Mouse (Mus musculus) erythroblast, embryonic 14.5 days (primary cell): ENCODE results near the gene Sgpp2. TPM values are rescaled to one million over a fixed set of nuclear protein-coding genes. Genes with fewer than 3 reads are reported as not detected.

Experiments
- H3K27me3 ChIP-seq: 2 replicates; pipeline ENCODE4 v1.6.1; 2012; ENCODE audit warnings: inconsistent platforms; ENCODE audit not compliant: control insufficient read depth
- H3K36me3 ChIP-seq: 2 replicates; pipeline ENCODE4 v1.6.1; 2012; ENCODE audit warnings: mild to moderate bottlenecking, inconsistent platforms; ENCODE audit not compliant: control insufficient read depth
- H3K4me1 ChIP-seq: 2 replicates; pipeline ENCODE4 v1.6.1; 2012; ENCODE audit warnings: inconsistent platforms; ENCODE audit not compliant: control insufficient read depth
- H3K4me3 ChIP-seq: replicated peaks from 2 replicates; pipeline ENCODE3; 2012; ENCODE audit warnings: moderate library complexity, mild to moderate bottlenecking, inconsistent platforms
- H3K9me3 ChIP-seq: 2 replicates; pipeline ENCODE4 v1.6.1; 2012; ENCODE audit warnings: low read length, inconsistent platforms, mixed read lengths; ENCODE audit not compliant: control insufficient read depth
- GATA1 ChIP-seq: IDR thresholded peaks from 2 replicates; pipeline ENCODE4 v1.6.1; 2012; ENCODE audit warnings: low read length, inconsistent platforms, mixed read lengths
- TAL1 ChIP-seq: IDR thresholded peaks from 3 replicates; pipeline ENCODE4 v1.6.1; 2012; ENCODE audit warnings: low read length, inconsistent platforms, mixed read lengths
- polyA plus RNA-seq: library from polyadenylated mRNA; stranded (reverse); fragments of >175 nt; gene quantifications from 2 replicates; pipeline ENCODE4 v1.2.3, GENCODE M21; 2012

Gene Sgpp2
- polyA plus RNA-seq, result not detected in 2 replicates

DNA sequence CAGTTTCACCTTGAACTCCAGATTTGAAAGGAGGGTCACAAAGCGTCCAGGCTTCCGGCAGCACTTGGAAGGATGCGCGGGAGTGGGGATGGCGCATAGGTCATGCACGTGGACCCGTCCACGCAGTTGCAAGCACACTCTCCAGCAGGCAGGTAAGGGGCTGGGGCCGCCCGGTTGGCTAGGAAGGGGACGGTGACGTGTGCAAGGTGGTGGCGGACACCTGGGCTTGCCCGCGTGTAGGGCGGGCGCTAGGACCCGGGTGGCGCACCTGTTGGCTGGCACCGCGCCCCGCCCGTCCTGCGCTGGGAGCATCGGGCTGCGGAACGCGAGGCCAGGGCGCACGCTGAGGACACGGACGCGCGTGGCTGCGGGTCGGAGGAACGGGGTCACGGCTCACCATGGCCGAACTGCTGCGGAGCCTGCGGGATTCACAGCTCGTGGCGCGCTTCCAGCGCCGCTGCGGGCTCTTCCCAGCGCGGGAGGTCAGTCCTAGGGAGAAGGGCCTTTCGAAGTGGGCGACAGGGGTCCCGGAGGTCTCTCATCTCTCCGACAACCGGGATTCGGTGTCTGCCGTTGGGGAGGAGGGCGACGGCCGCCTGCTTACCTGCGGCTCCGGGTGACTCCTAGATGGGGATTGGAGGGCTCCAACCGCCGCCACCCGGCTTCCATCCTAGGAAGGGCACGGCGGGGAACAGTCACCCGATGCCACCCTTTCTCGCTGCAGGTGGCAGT is at the start of gene Sgpp2:
Gene Sgpp2 (plus strand): TSS at position 325 of the 732 bp plus-strand sequence.
- Histone ChIP-seq H3K4me3 (no peak within 1 kb of the TSS), H3K36me3 (no peaks in the 10 kb centered on the region), H3K4me1 (no peaks in the 10 kb centered on the region), H3K27me3 (peaks cover 39% of the 10 kb centered on the region), H3K9me3 (no peaks in the 10 kb centered on the region)
- TF ChIP-seq TAL1, result no peak
- TF ChIP-seq GATA1, result no peak

DNA sequence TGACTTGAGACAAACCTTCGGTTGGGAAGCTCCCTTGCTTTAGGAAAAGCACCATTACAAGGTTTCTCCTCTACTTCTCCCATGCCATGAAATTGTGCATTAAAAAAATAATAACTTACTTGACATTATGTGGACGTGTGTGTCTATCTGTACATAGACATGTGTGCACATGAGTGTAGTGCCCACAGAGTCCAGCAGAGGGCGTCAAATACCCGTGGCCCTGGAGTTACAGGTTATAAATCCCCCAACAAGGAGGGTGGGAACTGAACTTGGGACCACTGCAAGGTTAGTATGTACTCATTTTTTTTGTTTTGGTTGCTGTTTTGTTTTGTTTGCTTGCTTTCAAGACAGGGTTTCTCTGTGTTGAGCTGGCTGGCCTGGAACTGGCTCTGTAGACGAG is 42.6 kb upstream of the Sgpp2 start:
- peaks cover 2% of the 10 kb centered on the region; the same call in 1 of the 2 replicates for H3K9me3 ChIP-seq

DNA sequence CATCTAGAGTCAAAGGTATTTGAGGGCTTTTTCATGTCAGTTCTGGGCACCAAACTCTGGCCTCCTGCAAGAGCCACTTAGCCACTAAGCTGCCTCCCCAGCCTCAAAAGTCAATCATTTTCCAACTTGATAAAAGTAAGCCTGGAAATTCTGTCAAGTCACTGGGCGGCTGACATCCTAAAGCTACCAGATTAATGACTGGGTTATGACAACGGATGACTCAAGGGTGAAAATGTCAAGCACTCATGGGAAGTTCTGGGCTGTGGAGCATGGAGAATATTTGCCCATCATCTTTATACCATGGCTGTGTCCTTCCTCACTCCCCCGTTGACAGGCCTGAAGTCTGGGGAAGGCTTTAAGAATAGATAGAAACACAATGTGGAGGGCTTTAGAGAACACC is 37.2 kb upstream of the Sgpp2 start:
- no peak overlapping the region for H3K4me3 ChIP-seq
- no peaks in the 10 kb centered on the region for H3K4me1 ChIP-seq
- no peak for TF ChIP-seq TAL1
- TF ChIP-seq GATA1, result no peak
- H3K9me3 ChIP-seq, result no peaks in the 10 kb centered on the region
- no peaks in the 10 kb centered on the region for H3K27me3 ChIP-seq
- H3K36me3 ChIP-seq, result no peaks in the 10 kb centered on the region

More for the DNA sequence above, 42.6 kb upstream of the Sgpp2 start:
- Histone ChIP-seq H3K36me3 (no peaks in the 10 kb centered on the region), H3K4me3 (no peak overlapping the region), H3K27me3 (no peaks in the 10 kb centered on the region), H3K4me1 (no peaks in the 10 kb centered on the region)
- TF ChIP-seq GATA1 (no peak), TAL1 (no peak)

DNA sequence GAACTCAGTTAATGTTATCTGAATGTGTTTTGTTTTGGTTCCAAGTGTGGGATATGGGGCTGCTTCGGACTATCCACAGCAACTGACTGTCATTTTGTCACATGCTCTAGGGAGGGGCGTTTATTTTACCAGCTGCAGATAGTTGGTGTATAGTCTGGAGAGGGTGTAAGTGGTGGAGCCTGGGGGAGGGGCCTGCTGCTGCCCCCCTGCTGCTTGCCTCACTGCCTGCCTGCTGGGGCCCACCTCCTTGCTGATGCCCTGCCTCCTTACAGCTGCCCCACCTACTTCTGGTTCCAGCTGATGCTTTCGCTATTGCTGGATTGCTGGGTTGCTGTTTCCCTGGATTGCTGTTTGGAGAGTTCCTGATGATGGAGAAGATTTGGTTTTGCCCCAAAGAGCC is 31.0 kb upstream of the Sgpp2 start:
- Histone ChIP-seq H3K27me3 (no peaks in the 10 kb centered on the region), H3K4me3 (no peak overlapping the region), H3K9me3 (no peaks in the 10 kb centered on the region), H3K4me1 (no peaks in the 10 kb centered on the region), H3K36me3 (no peaks in the 10 kb centered on the region)
- TF ChIP-seq GATA1 (no peak), TAL1 (no peak)

DNA sequence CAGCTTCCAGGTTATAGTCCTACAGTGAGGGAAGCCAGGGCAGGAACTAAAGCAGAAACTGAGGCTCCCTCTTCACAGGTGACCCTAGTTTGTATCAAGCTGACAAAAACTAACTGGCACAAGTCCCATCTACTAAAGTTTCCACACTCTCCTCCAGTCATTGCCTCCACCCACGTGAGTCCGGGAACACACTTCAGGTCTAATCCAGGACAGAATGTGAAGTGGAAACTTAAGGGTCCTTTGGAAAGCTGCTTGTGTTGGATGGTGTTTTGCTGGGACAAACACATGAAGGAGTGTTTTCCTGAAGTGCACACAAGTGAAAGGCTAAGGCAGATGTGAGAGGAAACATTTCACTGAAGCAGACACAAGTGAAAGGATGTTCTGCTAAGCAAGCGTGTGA is 17.7 kb upstream of the Sgpp2 start:
- Histone ChIP-seq H3K4me1 (no peaks in the 10 kb centered on the region), H3K9me3 (no peaks in the 10 kb centered on the region), H3K36me3 (no peaks in the 10 kb centered on the region), H3K4me3 (no peak overlapping the region), H3K27me3 (no peaks in the 10 kb centered on the region)
- TF ChIP-seq GATA1, result no peak
- TF ChIP-seq TAL1, result no peak

DNA sequence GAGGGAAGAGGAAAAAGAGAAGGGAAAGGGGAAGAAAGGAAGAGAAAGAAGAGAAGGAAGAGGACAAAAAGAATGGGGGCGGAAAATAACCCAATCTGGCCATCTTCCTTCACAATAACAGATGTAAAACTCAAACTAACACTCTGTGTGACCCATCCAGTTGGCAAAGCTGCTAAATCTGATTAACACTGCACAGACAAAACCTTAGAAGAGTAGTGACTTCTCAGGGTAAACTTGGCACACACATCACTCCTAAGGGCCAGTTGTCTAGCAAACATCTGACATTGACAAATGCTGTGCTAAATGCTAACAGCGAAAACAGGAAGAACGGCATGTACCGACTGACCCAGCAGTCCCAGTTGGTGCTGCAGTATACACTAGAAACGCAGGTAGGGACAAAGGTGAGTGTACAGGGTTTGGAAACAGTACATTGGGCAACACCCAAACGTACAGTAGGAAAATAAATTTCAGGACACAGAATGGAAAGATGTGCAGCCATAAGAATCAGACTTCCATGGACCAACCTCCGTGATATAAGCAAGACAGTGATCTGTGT is 10.4 kb upstream of the Sgpp2 start:
- no peaks in the 10 kb centered on the region for H3K9me3 ChIP-seq
- no peaks in the 10 kb centered on the region for H3K27me3 ChIP-seq
- TF ChIP-seq TAL1 (no peak), GATA1 (no peak)
- H3K36me3 ChIP-seq, result no peaks in the 10 kb centered on the region
- H3K4me1 ChIP-seq, result no peaks in the 10 kb centered on the region
- no peak overlapping the region for H3K4me3 ChIP-seq

DNA sequence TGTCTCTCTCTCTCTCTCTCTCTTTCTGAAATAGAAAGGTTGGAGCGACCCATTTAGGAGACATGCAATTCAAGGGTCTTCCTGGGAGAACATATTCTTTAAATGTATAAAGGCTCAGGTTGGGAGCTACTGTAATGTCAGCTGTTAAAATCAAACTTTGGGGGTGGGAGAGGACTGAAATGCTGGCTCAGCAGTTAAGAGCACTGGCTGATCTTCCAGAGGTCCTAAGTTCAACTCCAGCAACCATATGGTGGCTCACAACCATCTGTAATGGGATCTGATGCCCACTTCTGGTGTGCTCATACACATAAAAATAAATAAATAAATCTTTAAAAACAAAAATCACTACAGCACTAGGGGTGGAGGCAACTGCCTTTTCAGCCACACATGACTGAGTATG is 1.5 kb upstream of the Sgpp2 start:
- no peak overlapping the region for H3K4me3 ChIP-seq
- no peaks in the 10 kb centered on the region for H3K4me1 ChIP-seq
- TF ChIP-seq GATA1, result no peak
- no peak for TF ChIP-seq TAL1
- peaks cover 39% of the 10 kb centered on the region for H3K27me3 ChIP-seq
- H3K36me3 ChIP-seq, result no peaks in the 10 kb centered on the region
- H3K9me3 ChIP-seq, result no peaks in the 10 kb centered on the region

DNA sequence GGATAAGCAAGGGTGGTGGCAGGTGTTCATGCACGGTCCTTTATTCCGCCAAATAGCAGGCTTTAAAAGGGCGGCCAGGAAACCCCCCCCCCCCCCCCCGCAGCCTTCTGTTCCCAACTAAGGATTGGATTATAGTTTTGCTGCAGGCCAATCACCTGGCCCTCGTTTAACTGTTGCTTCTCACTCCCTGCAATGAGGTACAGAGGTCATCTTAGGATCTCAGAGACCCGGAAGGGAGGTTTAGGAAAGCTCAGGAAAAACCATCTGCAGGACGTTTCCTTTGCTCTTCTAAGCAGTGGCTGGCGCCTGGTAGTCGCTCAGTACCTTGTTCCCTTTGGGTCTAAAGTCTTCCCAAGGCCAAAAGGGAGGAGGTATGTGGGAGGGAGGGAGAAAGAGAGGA is 865 bp upstream of the Sgpp2 start:
- Histone ChIP-seq H3K4me3 (no peak overlapping the region), H3K27me3 (peaks cover 39% of the 10 kb centered on the region), H3K9me3 (no peaks in the 10 kb centered on the region), H3K4me1 (no peaks in the 10 kb centered on the region), H3K36me3 (no peaks in the 10 kb centered on the region)
- TF ChIP-seq GATA1 (no peak), TAL1 (no peak)

DNA sequence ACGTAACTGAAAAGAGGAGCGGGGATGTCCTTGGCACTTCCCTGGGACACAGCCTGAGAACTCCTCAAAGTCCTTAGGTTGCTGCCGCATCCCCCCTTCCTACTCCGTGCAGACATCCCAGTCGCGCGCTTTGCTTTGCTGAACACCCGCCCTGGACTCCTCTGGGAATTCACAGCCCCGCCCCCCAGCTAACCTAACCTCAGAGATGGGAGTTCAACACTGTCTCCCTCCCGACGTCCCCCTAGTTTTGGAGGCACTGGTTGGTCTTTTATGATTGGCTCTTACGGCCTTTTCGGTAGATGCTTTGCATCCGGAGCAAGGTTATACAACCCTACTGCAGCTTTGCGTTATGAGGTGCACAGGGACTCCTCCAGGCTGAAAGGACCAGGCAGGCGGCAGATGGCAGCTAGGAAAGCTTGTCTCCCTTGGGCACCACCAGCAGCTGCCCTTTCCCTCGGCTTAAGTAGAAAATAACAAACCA is 756 bp downstream of the Sgpp2 start:
- H3K36me3 ChIP-seq, result no peaks in the 10 kb centered on the region
- no peaks in the 10 kb centered on the region for H3K9me3 ChIP-seq
- H3K4me1 ChIP-seq, result no peaks in the 10 kb centered on the region
- no peak for TF ChIP-seq TAL1
- TF ChIP-seq GATA1, result no peak
- H3K27me3 ChIP-seq, result peaks cover 39% of the 10 kb centered on the region
- H3K4me3 ChIP-seq, result no peak overlapping the region
